Mouse (Mus musculus) midbrain, embryonic 13.5 days (tissue): Measurements from ENCODE around the gene Pip5k1b. TPM values are rescaled to one million over a fixed set of nuclear protein-coding genes. Genes with fewer than 3 reads are reported as not detected.

ENCODE experiments used
- ATAC-seq: fragments of 200-750 bp; cut with Nextera tagmentation; 2 replicates; pipeline ENCODE4 v1.8.0; 2017; ENCODE audit warnings: mild to moderate bottlenecking, moderate TSS enrichment, moderate library complexity
- H3K27ac ChIP-seq: fragments of 300-500 bp; sonication (generic); 2 replicates; pipeline ENCODE4 v1.5.1; 2015; ENCODE audit warnings: inconsistent platforms, mild to moderate bottlenecking, moderate library complexity
- H3K27me3 ChIP-seq: fragments of 300-500 bp; sonication (generic); 2 replicates; pipeline ENCODE4 v1.6.1; 2015; ENCODE audit warnings: mild to moderate bottlenecking, inconsistent platforms
- H3K36me3 ChIP-seq: fragments of 300-500 bp; sonication (generic); 2 replicates; pipeline ENCODE4 v1.6.1; 2015; ENCODE audit warnings: mild to moderate bottlenecking, inconsistent platforms
- H3K4me1 ChIP-seq: fragments of 300-500 bp; sonication (generic); replicated peaks from 2 replicates; pipeline ENCODE4 v1.6.1; 2015; ENCODE audit warnings: inconsistent platforms
- H3K4me2 ChIP-seq: fragments of 300-500 bp; sonication (generic); replicated peaks from 2 replicates; pipeline ENCODE4 v1.6.1; 2015; ENCODE audit warnings: moderate library complexity, mild to moderate bottlenecking, inconsistent platforms
- H3K4me3 ChIP-seq: fragments of 300-500 bp; sonication (generic); replicated peaks from 2 replicates; pipeline ENCODE4 v1.5.1; 2015; ENCODE audit warnings: mild to moderate bottlenecking, inconsistent platforms
- H3K9ac ChIP-seq: fragments of 300-500 bp; sonication (generic); replicated peaks from 2 replicates; pipeline ENCODE4 v1.6.1; 2015; ENCODE audit warnings: mild to moderate bottlenecking, inconsistent platforms
- H3K9me3 ChIP-seq: fragments of 300-500 bp; sonication (generic); 2 replicates; pipeline ENCODE4 v1.6.1; 2016; ENCODE audit warnings: mild to moderate bottlenecking, inconsistent platforms
- WGBS: fragments of 180-500 bp; shearing (Covaris S2); methylation state at CpG from one replicate; pipeline ENCODE4 v1.1.7; 2015; 5-methylcytosine and 5-hydroxymethylcytosine counted together
- polyA plus RNA-seq: library from polyadenylated mRNA; unstranded; fragments of >200 nt; fragmentation: Nextera tagmentation; extraction: Ambion mirVana; gene quantifications from 2 replicates; pipeline ENCODE4 v1.2.1, GENCODE M21; 2015

The Pip5k1b gene
- polyA plus RNA-seq, 1 experiment from 2014 or later: 1.3 TPM

DNA sequence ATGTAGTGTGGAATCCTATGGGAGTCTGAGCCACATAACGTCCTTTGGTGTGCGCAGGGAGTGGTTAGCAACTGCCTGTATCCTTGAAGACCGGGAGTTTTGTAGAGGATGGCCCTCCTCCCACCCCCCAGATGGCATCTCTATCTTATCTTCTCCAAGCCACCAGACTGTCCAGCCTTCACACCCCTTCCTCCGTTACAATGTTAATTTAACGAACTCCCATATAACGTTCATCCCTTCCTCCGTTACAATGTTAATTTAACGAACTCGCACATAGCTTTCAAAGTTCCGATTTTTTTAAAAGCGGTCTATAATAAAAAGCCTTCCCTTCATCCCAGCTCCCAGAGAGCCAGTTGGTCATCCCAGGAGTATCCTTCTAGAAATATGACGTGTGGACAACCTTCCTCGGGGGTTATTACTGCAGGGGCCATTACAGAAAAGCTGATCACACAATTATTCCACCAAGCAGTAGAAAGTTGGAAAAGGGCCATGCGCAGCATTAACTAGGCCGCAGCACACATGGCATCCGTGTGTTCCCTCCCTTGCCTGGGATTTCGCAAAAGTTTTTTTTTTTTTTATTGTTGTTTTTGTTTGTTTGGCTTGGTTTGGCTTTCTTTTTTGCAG lies 13.9 kb downstream of the Pip5k1b start:
- Histone ChIP-seq H3K36me3 (no peaks in the 10 kb centered on the region), H3K27ac (no peak overlapping the region), H3K9ac (no peak overlapping the region), H3K9me3 (no peaks in the 10 kb centered on the region), H3K4me1 (0 out of 2 replicates have a peak, but pooled peaks cover 3% of the 10 kb centered on the region), H3K27me3 (no peaks in the 10 kb centered on the region), H3K4me3 (no peak overlapping the region), H3K4me2 (no peak overlapping the region)
- ATAC-seq: no peak
- 91% methylated on average over 17 of the region's 17 CpGs for WGBS

DNA sequence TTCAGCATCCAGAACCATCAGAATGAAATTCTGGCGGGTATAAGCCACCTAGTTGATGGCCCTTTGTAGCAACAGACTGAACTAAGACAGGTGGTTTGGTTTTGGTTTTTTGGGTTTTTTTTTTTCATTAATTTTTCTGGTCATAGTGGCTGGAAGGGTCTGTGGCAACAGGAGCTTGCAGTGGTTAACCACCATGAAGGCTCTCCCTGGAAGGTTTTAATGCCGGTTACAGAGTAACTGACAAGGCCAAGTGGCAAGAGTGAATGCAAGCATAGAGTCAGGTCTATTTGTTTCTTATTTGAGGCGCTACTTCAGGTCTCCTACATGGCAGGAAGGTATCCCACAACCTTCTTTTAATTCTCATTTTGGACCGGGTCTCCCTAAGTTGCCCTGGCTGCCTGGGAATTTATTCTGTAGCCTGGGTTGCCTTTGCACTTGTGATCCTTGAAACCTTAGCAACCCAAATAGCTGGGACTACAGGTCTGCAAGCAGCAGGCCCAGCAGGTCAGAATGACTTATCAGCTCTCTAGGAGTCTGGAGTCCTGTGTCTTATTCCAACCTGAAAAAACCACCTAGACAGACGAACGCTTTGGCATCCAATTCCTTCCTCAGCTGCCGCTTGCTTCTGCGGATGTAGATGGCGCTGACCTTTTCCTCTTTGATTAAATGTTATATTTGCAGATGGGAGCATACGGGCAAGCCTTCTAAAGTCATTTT lies 14.6 kb downstream of the Pip5k1b start:
- H3K9ac ChIP-seq: no peak overlapping the region
- H3K4me2 ChIP-seq: no peak overlapping the region
- H3K36me3 ChIP-seq: no peaks in the 10 kb centered on the region
- H3K27ac ChIP-seq: no peak overlapping the region
- no peak overlapping the region for H3K4me3 ChIP-seq
- no peaks in the 10 kb centered on the region for H3K9me3 ChIP-seq
- ATAC-seq: no peak
- H3K4me1 ChIP-seq: 0 out of 2 replicates have a peak, but pooled peaks cover 3% of the 10 kb centered on the region
- no peaks in the 10 kb centered on the region for H3K27me3 ChIP-seq
- WGBS: 94% methylated on average over 10 of the region's 10 CpGs

DNA sequence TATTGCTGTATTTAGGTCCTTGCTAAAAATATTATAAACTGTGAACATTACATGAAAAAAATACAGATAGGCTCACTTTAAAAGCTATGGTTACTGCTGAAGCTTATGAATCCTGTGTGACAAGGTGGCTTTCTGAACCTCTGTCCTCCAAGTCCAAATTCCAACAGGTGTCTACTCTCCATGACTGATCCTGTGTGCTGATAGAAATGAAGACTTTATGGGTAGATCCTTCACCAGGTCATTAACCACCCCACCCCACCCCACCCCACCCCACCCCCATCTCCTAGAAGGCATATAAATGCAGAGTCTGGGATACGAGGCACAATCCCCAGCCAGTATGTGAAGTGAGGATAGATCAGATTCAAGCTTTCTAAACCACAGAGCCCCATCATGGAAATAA lies 16.6 kb downstream of the Pip5k1b start:
- H3K27ac ChIP-seq: no peak overlapping the region
- H3K36me3 ChIP-seq: no peaks in the 10 kb centered on the region
- H3K9ac ChIP-seq: no peak overlapping the region
- H3K9me3 ChIP-seq: no peaks in the 10 kb centered on the region
- H3K4me2 ChIP-seq: no peak overlapping the region
- 96% methylated on average over 1 of the region's 1 CpGs for WGBS
- H3K27me3 ChIP-seq: no peaks in the 10 kb centered on the region
- ATAC-seq: no peak
- H3K4me1 ChIP-seq: 0 out of 2 replicates have a peak, but pooled peaks cover 3% of the 10 kb centered on the region
- no peak overlapping the region for H3K4me3 ChIP-seq

DNA sequence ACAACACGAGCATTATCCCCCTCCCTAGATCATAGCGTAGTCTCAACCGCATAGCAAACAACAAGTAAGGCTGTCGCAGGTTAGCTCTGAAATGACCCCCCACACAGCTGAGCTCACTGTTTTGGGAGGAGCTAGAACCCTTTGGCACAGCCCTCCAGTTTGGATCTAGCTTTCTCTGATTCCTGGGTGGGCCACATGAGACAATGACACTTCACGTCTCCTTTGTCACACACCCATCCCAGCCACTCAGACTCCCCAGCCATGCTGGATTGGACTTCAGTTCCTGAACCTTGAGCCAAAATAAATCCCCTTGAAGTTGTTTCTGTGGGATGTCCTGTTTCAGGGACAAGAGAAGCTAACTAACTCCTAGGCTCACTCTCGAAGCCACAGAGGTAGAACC lies 17.5 kb downstream of the Pip5k1b start:
- Histone ChIP-seq H3K4me3 (no peak overlapping the region), H3K36me3 (no peaks in the 10 kb centered on the region), H3K4me1 (no peaks in the 10 kb centered on the region), H3K4me2 (no peak overlapping the region), H3K9ac (no peak overlapping the region), H3K27me3 (no peaks in the 10 kb centered on the region), H3K9me3 (no peaks in the 10 kb centered on the region), H3K27ac (no peak overlapping the region)
- WGBS: 86% methylated on average over 6 of the region's 6 CpGs
- no peak for ATAC-seq

DNA sequence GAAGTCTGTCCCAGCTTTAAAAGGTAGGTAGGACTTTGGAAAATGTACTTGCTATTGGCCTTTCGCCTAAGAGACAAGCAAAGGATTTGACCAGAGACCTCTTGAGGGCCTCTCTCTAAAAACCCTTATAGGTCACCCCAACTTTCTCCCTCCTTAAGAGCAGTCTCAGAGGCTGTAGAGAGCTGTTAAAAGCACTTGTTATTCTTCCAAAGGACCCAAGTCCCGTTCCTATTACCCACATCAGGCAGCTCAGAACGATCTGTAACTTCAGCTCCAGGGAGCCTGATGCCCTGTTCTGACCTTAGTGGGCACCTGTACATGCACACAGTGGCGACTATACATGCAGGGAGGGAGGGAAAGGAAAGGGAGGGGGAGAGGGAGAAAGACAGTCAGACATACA lies 18.0 kb downstream of the Pip5k1b start:
- no peak for ATAC-seq
- Histone ChIP-seq H3K36me3 (no peaks in the 10 kb centered on the region), H3K4me2 (no peak overlapping the region), H3K4me3 (no peak overlapping the region), H3K27ac (no peak overlapping the region), H3K9me3 (no peaks in the 10 kb centered on the region), H3K27me3 (no peaks in the 10 kb centered on the region), H3K4me1 (no peaks in the 10 kb centered on the region), H3K9ac (no peak overlapping the region)
- 82% methylated on average over 4 of the region's 4 CpGs for WGBS

DNA sequence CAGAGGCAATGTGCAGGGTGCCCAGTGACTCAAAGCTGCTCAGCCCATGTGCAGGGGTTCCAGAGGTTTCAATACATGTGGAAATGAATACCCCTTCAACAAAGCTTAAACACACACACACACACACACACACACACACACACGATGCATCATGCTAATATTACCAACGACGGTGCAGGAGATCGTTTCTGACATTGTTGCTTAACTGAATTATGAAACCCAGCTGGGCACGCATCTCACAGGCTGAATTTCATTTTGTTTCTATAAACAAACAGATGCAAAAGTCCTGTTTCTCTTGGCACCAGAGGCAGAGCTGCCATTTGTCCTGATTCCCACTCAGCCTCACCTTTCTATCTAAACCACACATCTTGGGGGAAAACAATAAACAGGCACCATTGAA lies 18.8 kb downstream of the Pip5k1b start:
- Histone ChIP-seq H3K9ac (no peak overlapping the region), H3K4me1 (no peaks in the 10 kb centered on the region), H3K9me3 (no peaks in the 10 kb centered on the region), H3K27me3 (no peaks in the 10 kb centered on the region), H3K4me2 (no peak overlapping the region), H3K4me3 (no peak overlapping the region), H3K36me3 (no peaks in the 10 kb centered on the region), H3K27ac (no peak overlapping the region)
- no peak for ATAC-seq
- WGBS: 89% methylated on average over 5 of the region's 5 CpGs

DNA sequence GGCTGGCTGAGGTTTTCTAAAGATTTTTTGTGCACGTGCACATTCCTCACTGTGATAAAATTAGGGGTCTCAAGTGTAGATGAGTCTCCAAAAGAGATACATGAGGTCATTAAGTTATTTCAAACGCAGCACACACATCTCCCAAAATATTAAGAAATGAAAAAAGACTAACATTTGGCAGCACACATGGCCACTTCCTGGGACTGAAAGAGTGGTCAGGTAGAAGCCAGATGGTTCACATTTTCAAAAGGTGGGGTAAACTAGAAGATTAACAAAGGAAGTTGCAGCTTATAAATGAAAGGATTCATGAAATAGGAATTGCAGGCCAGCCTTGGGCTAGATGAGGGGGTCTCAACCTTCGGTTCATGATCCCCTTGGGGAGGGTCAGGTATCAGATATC lies 19.4 kb downstream of the Pip5k1b start:
- H3K4me3 ChIP-seq: no peak overlapping the region
- H3K4me1 ChIP-seq: no peaks in the 10 kb centered on the region
- no peak overlapping the region for H3K9ac ChIP-seq
- H3K27ac ChIP-seq: no peak overlapping the region
- H3K27me3 ChIP-seq: no peaks in the 10 kb centered on the region
- H3K4me2 ChIP-seq: no peak overlapping the region
- no peaks in the 10 kb centered on the region for H3K36me3 ChIP-seq
- H3K9me3 ChIP-seq: no peaks in the 10 kb centered on the region
- ATAC-seq: no peak
- WGBS: 90% methylated on average over 3 of the region's 3 CpGs

DNA sequence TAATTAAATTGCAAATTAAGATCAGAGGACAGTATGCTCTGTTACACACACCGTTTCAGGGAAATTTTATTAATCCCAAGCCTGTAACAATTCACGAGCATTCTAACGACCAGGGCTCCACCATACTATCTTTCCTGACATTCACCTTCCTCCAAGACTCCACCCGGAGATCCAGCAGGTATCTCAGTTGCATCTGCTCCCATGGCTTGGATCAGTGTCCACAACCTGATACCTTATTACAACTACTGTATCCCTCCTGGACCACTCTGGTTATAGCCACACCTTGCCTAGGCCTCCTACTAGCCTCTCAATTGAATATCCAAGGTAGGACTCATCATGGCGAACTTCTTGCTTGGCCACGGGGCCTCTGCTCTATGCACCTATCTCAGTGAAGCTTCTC lies 20.5 kb downstream of the Pip5k1b start:
- no peak overlapping the region for H3K27ac ChIP-seq
- H3K4me1 ChIP-seq: no peaks in the 10 kb centered on the region
- H3K4me2 ChIP-seq: no peak overlapping the region
- H3K36me3 ChIP-seq: no peaks in the 10 kb centered on the region
- no peaks in the 10 kb centered on the region for H3K27me3 ChIP-seq
- no peak for ATAC-seq
- WGBS: 87% methylated on average over 6 of the region's 6 CpGs
- no peak overlapping the region for H3K4me3 ChIP-seq
- no peaks in the 10 kb centered on the region for H3K9me3 ChIP-seq
- no peak overlapping the region for H3K9ac ChIP-seq

DNA sequence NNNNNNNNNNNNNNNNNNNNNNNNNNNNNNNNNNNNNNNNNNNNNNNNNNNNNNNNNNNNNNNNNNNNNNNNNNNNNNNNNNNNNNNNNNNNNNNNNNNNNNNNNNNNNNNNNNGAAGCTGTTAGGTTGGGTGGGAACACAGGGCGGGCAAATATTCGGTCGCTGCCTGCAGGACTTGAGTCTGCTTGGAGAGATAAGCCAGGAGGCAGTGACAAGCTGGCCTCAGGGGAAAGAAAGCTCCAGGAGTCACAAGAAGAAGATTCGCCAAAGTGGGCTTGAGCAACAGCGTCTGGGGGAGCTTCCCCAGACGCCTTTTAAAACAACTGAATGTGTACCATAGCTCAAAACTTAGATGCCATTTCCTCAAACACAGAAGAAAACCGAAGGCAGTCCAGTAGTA lies 20.9 kb downstream of the Pip5k1b start:
- H3K9me3 ChIP-seq: no peaks in the 10 kb centered on the region

DNA sequence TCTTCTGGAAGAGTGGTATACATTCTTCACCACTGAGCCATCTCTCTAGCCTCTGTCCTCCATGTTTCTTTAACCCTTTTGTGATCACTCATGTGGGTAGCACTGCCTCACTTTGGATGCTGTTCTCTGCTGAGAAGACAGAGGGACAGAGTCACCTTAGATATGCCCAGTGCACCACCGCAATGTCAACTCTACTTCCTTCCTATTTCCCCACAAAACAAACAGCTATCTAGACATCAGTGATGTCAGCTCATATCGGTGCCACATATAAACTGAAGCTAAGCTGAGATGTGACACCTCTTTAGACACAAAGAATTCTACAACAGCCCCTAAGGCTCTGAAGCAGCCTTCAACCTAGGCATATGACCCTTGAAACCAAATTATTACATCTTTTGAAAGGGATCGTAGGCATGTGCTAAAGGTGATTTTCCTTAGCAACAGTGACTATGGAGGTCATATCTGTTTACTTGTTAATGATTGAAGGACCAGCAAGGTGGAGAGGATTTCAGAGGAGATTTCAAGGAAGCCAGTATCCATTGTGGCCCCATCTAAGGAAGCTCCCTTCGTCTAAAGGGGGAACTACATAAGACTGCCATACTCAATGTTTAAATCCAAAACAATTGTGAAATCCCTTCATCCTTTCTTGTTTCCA lies 26.6 kb downstream of the Pip5k1b start:
- Histone ChIP-seq H3K27me3 (no peaks in the 10 kb centered on the region), H3K4me1 (no peaks in the 10 kb centered on the region), H3K4me2 (no peak overlapping the region), H3K4me3 (no peak overlapping the region), H3K9me3 (no peaks in the 10 kb centered on the region), H3K9ac (no peak overlapping the region), H3K36me3 (no peaks in the 10 kb centered on the region), H3K27ac (no peak overlapping the region)
- 92% methylated on average over 4 of the region's 4 CpGs for WGBS
- no peak for ATAC-seq

More for the DNA sequence above, 20.9 kb downstream of the Pip5k1b start:
- no peaks in the 10 kb centered on the region for H3K27me3 ChIP-seq
- no peaks in the 10 kb centered on the region for H3K36me3 ChIP-seq
- no peaks in the 10 kb centered on the region for H3K4me1 ChIP-seq
- no peak overlapping the region for H3K27ac ChIP-seq
- 77% methylated on average over 7 of the region's 7 CpGs for WGBS
- no peak overlapping the region for H3K4me3 ChIP-seq
- no peak overlapping the region for H3K4me2 ChIP-seq
- no peak overlapping the region for H3K9ac ChIP-seq
- no peak for ATAC-seq

DNA sequence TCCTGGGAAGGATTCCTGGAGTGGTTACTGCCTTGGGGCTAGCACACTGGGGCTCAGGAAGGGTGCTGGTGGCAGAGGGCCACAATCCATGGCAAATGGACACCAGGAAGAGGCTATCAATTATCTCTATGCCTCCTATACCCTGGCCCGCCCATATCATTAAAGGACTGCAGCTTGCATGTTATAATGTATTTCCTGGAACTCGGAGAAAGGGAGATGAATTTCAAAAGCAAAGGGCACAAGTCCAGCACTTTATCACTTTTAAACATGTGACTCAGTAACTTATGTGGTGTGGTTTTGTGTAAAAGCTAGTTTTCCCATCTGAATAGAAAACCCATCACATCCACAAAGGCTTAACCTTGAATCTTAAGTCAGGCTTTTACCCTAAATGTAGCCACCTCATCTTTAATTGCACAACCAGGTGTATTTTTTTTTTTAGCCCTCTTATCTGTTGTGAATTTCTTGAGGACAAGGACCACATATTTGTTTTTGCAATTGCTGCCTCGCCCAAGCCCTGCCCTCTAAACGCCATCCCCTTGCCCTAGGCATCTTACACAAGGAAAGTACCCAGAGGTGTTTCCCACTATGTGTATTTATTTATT lies 27.4 kb downstream of the Pip5k1b start:
- Histone ChIP-seq H3K4me2 (no peak overlapping the region), H3K9me3 (no peaks in the 10 kb centered on the region), H3K36me3 (no peaks in the 10 kb centered on the region), H3K9ac (no peak overlapping the region), H3K4me1 (no peaks in the 10 kb centered on the region), H3K27me3 (no peaks in the 10 kb centered on the region), H3K27ac (no peak overlapping the region), H3K4me3 (no peak overlapping the region)
- 90% methylated on average over 4 of the region's 4 CpGs for WGBS
- no peak for ATAC-seq

DNA sequence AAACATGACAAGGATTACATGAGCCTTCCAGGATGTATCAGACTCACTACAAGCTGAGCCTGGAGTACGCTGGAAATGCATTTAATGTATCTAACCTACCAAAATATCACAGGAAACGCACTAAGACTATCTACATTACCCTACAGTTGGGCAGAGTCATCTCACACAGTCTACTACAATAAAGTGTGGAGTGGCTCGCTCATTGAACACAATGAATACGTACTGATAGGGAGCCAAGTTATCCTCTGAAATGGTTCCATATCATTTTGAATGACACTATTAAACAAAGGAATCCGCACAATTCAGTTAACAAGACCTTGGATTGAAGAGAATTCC lies 28.1 kb downstream of the Pip5k1b start:
- Histone ChIP-seq H3K9me3 (no peaks in the 10 kb centered on the region), H3K27ac (no peak overlapping the region), H3K4me2 (no peak overlapping the region), H3K36me3 (no peaks in the 10 kb centered on the region), H3K4me3 (no peak overlapping the region), H3K27me3 (no peaks in the 10 kb centered on the region), H3K9ac (no peak overlapping the region), H3K4me1 (no peaks in the 10 kb centered on the region)
- WGBS: 90% methylated on average over 5 of the region's 5 CpGs
- no peak for ATAC-seq
